Mouse (Mus musculus) CH12.LX (cell line): ENCODE measurements around the gene Ctbp1.

ENCODE experiments used
- CTCF ChIP-seq, 2 experiments: IDR thresholded peaks in 1 of 2; conservative IDR thresholded peaks in 1 of 2; 2 replicates each; pipeline ENCODE4 v1.5.1; 2011 to 2012; ENCODE audit warnings: low read depth in 2 of 2, low read length in 2 of 2, improper control_type of control experiment in 1 of 2, inconsistent platforms in 1 of 2, mild to moderate bottlenecking in 1 of 2, moderate library complexity in 1 of 2
- HCFC1 ChIP-seq: IDR thresholded peaks from 2 replicates; pipeline ENCODE4 v1.6.1; 2012; ENCODE audit warnings: low read depth, mild to moderate bottlenecking, inconsistent platforms, low read length, improper control_type of control experiment
- MAFK ChIP-seq: IDR thresholded peaks from 2 replicates; pipeline ENCODE4 v1.6.1; 2011; ENCODE audit warnings: low read length, improper control_type of control experiment; ENCODE audit not compliant: insufficient replicate concordance
- MAX ChIP-seq: IDR thresholded peaks from 2 replicates; pipeline ENCODE4 v1.6.1; 2011; ENCODE audit warnings: low read length, improper control_type of control experiment
- NELFE ChIP-seq: IDR thresholded peaks from 2 replicates; pipeline ENCODE4 v1.6.1; 2011; ENCODE audit warnings: low read depth, low read length, improper control_type of control experiment
- POLR2A ChIP-seq: IDR thresholded peaks from 2 replicates; pipeline ENCODE4 v1.6.1; 2011; ENCODE audit warnings: low read depth, mild to moderate bottlenecking, improper control_type of control experiment, low read length
- POLR2AphosphoS2 ChIP-seq: IDR thresholded peaks from 2 replicates; pipeline ENCODE4 v1.6.1; 2011; ENCODE audit warnings: low read depth, low read length, improper control_type of control experiment
- RCOR1 ChIP-seq: conservative IDR thresholded peaks from 2 replicates; pipeline ENCODE4 v1.6.1; 2012; ENCODE audit warnings: low read depth, mild to moderate bottlenecking, inconsistent platforms, low read length, improper control_type of control experiment
- USF1 ChIP-seq: IDR thresholded peaks from 2 replicates; pipeline ENCODE4 v1.6.1; 2014; ENCODE audit warnings: low read depth, mild to moderate bottlenecking, inconsistent platforms, low read length, improper control_type of control experiment
- USF2 ChIP-seq: conservative IDR thresholded peaks from 2 replicates; pipeline ENCODE4 v1.6.1; 2011; ENCODE audit warnings: low read depth, low read length, improper control_type of control experiment
- ZKSCAN1 ChIP-seq: IDR thresholded peaks from 2 replicates; pipeline ENCODE4 v1.6.1; 2012; ENCODE audit warnings: low read depth, inconsistent platforms, low read length, improper control_type of control experiment, borderline replicate concordance
- ZMIZ1 ChIP-seq: IDR thresholded peaks from 2 replicates; pipeline ENCODE4 v1.6.1; 2012; ENCODE audit warnings: low read depth, mild to moderate bottlenecking, inconsistent platforms, low read length, improper control_type of control experiment

DNA sequence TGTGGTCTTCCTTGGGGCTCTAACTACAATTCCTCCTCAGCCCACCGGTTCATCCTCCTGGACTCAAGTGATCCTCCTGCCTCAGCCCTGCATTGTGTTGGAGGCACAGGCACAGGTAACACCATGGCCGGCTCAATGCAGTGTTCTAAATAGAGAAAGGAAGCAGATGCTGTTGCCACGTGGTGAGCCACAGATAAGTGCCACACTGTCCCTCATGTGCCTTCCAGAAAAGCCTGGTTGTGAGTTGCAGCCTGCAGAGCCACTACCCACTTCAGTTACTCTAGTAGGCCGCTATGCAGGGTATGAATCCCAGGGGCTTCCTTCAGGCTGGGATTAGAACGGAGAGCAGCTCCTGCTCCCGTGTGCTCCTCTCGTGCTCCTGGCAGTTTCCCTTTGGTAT is 37.4 kb upstream of the Ctbp1 start:
- TF ChIP-seq RCOR1 (no peak), HCFC1 (no peak), POLR2AphosphoS2 (no peak), CTCF (conservative IDR thresholded peaks at IDR 0.05 in 1 of 2, IDR thresholded peaks at IDR 0.05 in 1 of 2; ENCODE audit: low read depth in 2 of 2, low read length in 2 of 2) (no peak), MAFK (no peak), ZMIZ1 (no peak), POLR2A (peak; percentile 35; the same call in 1 of the 2 replicates), MAX (peak; percentile 96), ZKSCAN1 (no peak), USF2 (no peak), NELFE (no peak), USF1 (peak; percentile 22; the same call in 1 of the 2 replicates)
